Mouse (Mus musculus) lung, postnatal 0 days (tissue): Measurements from ENCODE around the gene Macf1. TPM values are rescaled to one million over a fixed set of nuclear protein-coding genes. Genes with fewer than 3 reads are reported as not detected.

Experiments
- ATAC-seq: fragments of 200-750 bp; cut with Nextera tagmentation; 2 replicates; pipeline ENCODE4 v1.8.0; 2017; ENCODE audit warnings: moderate library complexity
- DNase-seq: peaks from one replicate; pipeline ENCODE4 v3.0.0-alpha.2; 2016; ENCODE audit warnings: low spot score
- H3K27ac ChIP-seq: fragments of 300-500 bp; sonication (generic); 2 replicates; pipeline ENCODE4 v1.5.1; 2014; ENCODE audit warnings: antibody characterized with exemption, mild to moderate bottlenecking, low read length, mixed read lengths
- H3K27me3 ChIP-seq: fragments of 300-500 bp; sonication (generic); replicated peaks from 2 replicates; pipeline ENCODE4 v1.6.1; 2014; ENCODE audit warnings: low read length, mixed read lengths; ENCODE audit not compliant: insufficient read depth
- H3K36me3 ChIP-seq: fragments of 300-500 bp; sonication (generic); 2 replicates; pipeline ENCODE4 v1.6.1; 2014; ENCODE audit warnings: low read length, mixed read lengths; ENCODE audit not compliant: insufficient read depth
- H3K4me1 ChIP-seq: fragments of 300-500 bp; sonication (generic); 2 replicates; pipeline ENCODE4 v1.6.1; 2014; ENCODE audit warnings: antibody characterized with exemption, low read depth, low read length, mixed read lengths; ENCODE audit not compliant: insufficient read depth
- H3K4me2 ChIP-seq: fragments of 300-500 bp; sonication (generic); replicated peaks from 2 replicates; pipeline ENCODE4 v1.6.1; 2014; ENCODE audit warnings: low read depth, mild to moderate bottlenecking, low read length, moderate library complexity, mixed read lengths
- H3K4me3 ChIP-seq: fragments of 300-500 bp; sonication (generic); 2 replicates; pipeline ENCODE4 v1.5.1; 2014; ENCODE audit warnings: low read depth, low read length
- H3K9ac ChIP-seq: fragments of 300-500 bp; sonication (generic); replicated peaks from 2 replicates; pipeline ENCODE4 v1.6.1; 2014; ENCODE audit warnings: low read depth, mild to moderate bottlenecking
- H3K9me3 ChIP-seq: fragments of 300-500 bp; sonication (generic); 2 replicates; pipeline ENCODE4 v1.6.1; 2016; ENCODE audit warnings: low read length, mixed read lengths
- CTCF ChIP-seq: IDR thresholded peaks from 2 replicates; pipeline ENCODE4 v1.5.1; 2016; ENCODE audit warnings: antibody characterized with exemption, mild to moderate bottlenecking
- EP300 ChIP-seq: IDR thresholded peaks from 2 replicates; pipeline ENCODE4 v1.6.1; 2016; ENCODE audit warnings: antibody characterized with exemption, mild to moderate bottlenecking, control low read depth
- WGBS: fragments of 180-500 bp; shearing (Covaris S2); extraction: QIAGEN DNeasy Blood & Tissue Kit; methylation state at CpG from one replicate; pipeline ENCODE4 v1.1.7; 2014; 5-methylcytosine and 5-hydroxymethylcytosine counted together
- polyA plus RNA-seq: library from polyadenylated mRNA; unstranded; fragments of >200 nt; fragmentation: Nextera tagmentation; extraction: Ambion mirVana; gene quantifications from 2 replicates; pipeline ENCODE4 v1.2.1, GENCODE M21; 2015

Gene Macf1
- polyA plus RNA-seq, 1 experiment from 2014 or later = 181 TPM

DNA sequence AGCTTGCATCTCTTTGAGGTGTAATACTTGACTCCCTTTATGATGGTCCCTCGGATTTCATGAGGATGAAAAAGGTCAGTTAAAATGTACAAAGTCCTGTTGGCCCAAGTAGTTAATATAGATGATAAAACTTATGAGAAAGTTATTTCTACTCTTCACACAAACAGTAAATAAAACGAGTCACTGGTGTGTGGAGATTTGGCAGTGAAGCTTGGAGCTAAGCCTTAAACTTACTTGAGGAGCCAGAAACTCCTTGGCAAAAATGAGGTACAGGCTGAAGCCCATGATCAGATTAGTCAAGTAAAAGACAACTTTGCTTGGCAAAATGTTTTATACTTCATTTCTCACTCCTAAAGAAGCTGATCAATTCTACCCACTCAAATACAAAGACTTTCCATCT, 271.2 kb downstream of the Macf1 start:
- no peaks in the 10 kb centered on the region for H3K9me3 ChIP-seq
- H3K4me2 ChIP-seq = peak overlapping the region; percentile 86; the same call in 1 of the 2 replicates
- peak overlapping the region; percentile 98 for H3K27ac ChIP-seq
- H3K4me3 ChIP-seq = no peak overlapping the region
- peaks cover 39% of the 10 kb centered on the region; the same call in 1 of the 2 replicates for H3K4me1 ChIP-seq
- no peaks in the 10 kb centered on the region for H3K27me3 ChIP-seq
- no peak for ATAC-seq
- no peaks in the 10 kb centered on the region for H3K36me3 ChIP-seq
- 26% methylated on average over 2 of the region's 2 CpGs for WGBS
- TF ChIP-seq EP300 (no peak), CTCF (no peak)
- DNase-seq = no peak
- H3K9ac ChIP-seq = no peak overlapping the region

DNA sequence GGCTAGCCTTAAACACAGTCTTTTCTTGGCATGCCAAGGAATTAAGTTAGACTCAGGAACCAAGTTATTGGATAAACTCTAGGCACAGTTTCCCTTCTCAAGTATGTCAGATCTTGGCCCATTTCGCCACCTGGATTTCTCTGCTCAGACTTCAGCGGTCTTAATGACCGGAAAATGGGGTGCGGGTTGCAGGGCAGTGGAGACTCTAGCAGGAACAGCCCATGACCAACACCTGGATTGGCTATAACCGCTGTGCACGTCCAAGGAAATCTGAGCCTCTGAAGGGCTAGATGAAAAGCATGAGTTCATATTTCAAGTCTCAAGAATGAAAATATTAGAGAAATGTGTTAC, 271.7 kb downstream of the Macf1 start:
- 5% methylated on average over 6 of the region's 6 CpGs for WGBS
- Histone ChIP-seq H3K4me2 (peak overlapping the region; percentile 86), H3K27me3 (no peaks in the 10 kb centered on the region), H3K27ac (peak overlapping the region; percentile 98), H3K36me3 (no peaks in the 10 kb centered on the region), H3K4me1 (peaks cover 44% of the 10 kb centered on the region; the same call in 1 of the 2 replicates), H3K9me3 (no peaks in the 10 kb centered on the region), H3K4me3 (peak overlapping the region; percentile 64), H3K9ac (peak overlapping the region; percentile 74)
- DNase-seq = peak; percentile 67
- TF ChIP-seq EP300 (no peak), CTCF (peak; percentile 0; the same call in 1 of the 2 replicates)
- no peak; the same call in 1 of the 2 replicates for ATAC-seq

DNA sequence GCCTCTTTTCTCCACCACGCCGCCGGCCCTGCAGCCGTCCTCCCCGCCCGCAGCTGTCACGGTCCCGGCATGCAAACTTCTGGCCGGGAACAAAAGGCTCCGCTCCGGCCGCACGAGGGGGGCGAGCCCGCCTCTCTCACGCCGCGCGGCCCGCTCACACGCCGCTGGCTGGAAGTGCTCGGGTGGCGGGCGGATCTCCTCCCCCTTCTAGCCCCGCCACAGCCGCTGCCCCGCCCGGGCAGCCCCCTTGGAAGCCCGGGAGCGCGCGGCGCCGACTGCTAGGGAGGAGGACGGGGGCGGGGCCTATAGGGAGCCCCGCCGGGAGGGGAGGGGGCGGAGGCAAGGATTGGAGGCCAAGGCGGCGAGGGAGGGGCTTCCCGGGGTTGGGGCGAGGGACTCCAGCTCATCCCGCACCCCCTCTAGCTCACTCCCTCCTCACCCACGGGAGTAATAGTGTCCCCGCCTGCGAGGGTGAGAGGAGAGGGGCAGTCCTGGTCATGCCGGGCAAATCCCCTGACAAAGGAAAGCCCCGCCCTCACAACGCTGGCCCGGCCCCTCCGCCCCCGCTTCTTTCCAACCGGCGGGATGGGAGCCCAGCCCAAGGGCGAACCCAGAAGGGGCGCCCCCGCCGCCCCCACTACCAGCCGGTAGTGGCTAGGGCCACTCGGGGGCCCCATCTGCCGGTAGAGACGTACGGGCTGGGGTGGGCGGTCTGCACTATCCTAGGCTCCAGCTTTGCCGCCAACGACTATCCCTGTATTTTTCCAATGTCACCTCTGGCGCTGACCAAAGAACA, 272.2 kb downstream of the Macf1 start:
- peaks cover 47% of the 10 kb centered on the region; the same call in 1 of the 2 replicates for H3K4me1 ChIP-seq

DNA sequence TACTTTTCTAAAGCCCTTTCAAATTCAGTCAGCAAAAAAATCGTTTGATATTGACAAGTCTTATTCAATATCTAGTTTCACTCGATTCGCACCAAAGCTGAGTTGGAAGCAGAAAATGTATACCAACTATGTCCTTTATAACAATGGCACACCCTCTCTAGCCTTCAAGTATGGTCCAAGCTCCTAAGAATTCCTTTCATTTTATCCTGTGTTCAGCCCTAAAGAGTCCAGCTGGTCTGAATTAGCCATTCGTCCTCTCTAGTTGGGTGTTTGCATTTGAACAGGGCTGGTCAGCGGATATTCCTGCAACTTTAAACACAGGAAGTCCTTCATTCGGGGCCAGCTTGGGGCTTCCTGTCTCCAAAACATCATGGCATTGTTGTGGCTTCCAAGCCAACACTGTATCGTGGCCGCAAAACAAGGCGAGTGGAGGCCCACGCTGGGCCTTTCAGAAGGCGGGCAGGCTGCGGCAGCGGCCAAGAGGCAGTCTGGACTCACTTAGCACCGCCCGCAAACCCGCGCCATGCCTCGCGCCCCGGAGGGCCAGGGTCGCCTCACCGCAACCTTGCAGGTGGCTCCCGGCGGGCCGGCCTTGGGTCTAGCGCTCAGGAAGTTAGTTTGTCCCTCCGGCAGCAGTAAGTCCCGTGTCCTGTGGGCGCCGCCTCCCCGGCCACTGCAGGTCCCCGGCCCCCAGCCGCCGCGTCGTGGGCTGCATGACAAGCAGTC, 273.0 kb downstream of the Macf1 start:
- Histone ChIP-seq H3K27ac (peak overlapping the region; percentile 98), H3K4me1 (peaks cover 46% of the 10 kb centered on the region; the same call in 1 of the 2 replicates), H3K9me3 (no peaks in the 10 kb centered on the region), H3K4me2 (peak overlapping the region; percentile 86), H3K4me3 (peak overlapping the region; percentile 64), H3K9ac (peak overlapping the region; percentile 74), H3K27me3 (no peaks in the 10 kb centered on the region), H3K36me3 (no peaks in the 10 kb centered on the region)
- DNase-seq (peak; percentile 69), ATAC-seq (peak; percentile 44)
- TF ChIP-seq EP300 = peak; percentile 71
- no peak for TF ChIP-seq CTCF
- 2% methylated on average over 35 of the region's 36 CpGs for WGBS

More for the DNA sequence above, 272.2 kb downstream of the Macf1 start:
- H3K27me3 ChIP-seq = no peaks in the 10 kb centered on the region
- peak overlapping the region; percentile 98 for H3K27ac ChIP-seq
- H3K4me2 ChIP-seq = peak overlapping the region; percentile 86
- WGBS = under 1% methylated on average over 37 of the region's 69 CpGs
- peak overlapping the region; percentile 64 for H3K4me3 ChIP-seq
- H3K9ac ChIP-seq = peak overlapping the region; percentile 74
- ATAC-seq = peak; percentile 89
- no peaks in the 10 kb centered on the region for H3K36me3 ChIP-seq
- H3K9me3 ChIP-seq = no peaks in the 10 kb centered on the region
- peak; percentile 96 for DNase-seq
- TF ChIP-seq EP300 (no peak), CTCF (peak; percentile 37)

DNA sequence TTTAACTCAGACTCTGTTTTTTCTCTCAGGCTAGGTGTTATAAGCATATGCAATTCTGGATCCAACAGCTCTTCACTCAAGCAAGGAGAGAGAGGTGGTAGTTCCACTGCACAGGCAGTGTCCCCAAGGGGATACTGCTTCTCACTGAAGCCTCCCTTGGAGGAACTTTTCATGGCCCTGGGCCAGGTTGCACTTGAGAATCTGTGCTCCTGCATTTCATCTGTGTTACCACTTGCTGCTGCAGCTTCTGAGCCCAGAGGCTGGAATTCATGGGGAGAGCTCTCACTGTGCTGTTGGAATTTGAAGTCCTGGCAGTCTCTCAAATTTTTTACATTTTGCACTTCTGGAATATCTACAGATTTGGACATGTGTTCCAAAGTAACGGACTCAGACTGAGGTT, 274.4 kb downstream of the Macf1 start:
- no peaks in the 10 kb centered on the region for H3K9me3 ChIP-seq
- H3K4me3 ChIP-seq = no peak overlapping the region
- ATAC-seq (no peak), DNase-seq (peak; percentile 69)
- 32% methylated on average over 1 of the region's 1 CpGs for WGBS
- no peaks in the 10 kb centered on the region for H3K36me3 ChIP-seq
- no peak overlapping the region for H3K9ac ChIP-seq
- H3K27me3 ChIP-seq = no peaks in the 10 kb centered on the region
- no peak overlapping the region for H3K27ac ChIP-seq
- no peak overlapping the region for H3K4me2 ChIP-seq
- TF ChIP-seq EP300 (peak; percentile 85), CTCF (no peak)
- H3K4me1 ChIP-seq = peaks cover 52% of the 10 kb centered on the region; the same call in 1 of the 2 replicates
